Mouse (Mus musculus) thymus, postnatal 25 days (tissue): ENCODE data around the gene Rtbdn.
"Not testable (repeated sequence)": the region's sequence is repeated elsewhere in the genome, so short reads cannot be mapped to it uniquely, and the experiment has no call there.

Experiments
- DNase-seq: peaks from one replicate; pipeline ENCODE4 v3.0.0; 2022

The Rtbdn gene

DNA sequence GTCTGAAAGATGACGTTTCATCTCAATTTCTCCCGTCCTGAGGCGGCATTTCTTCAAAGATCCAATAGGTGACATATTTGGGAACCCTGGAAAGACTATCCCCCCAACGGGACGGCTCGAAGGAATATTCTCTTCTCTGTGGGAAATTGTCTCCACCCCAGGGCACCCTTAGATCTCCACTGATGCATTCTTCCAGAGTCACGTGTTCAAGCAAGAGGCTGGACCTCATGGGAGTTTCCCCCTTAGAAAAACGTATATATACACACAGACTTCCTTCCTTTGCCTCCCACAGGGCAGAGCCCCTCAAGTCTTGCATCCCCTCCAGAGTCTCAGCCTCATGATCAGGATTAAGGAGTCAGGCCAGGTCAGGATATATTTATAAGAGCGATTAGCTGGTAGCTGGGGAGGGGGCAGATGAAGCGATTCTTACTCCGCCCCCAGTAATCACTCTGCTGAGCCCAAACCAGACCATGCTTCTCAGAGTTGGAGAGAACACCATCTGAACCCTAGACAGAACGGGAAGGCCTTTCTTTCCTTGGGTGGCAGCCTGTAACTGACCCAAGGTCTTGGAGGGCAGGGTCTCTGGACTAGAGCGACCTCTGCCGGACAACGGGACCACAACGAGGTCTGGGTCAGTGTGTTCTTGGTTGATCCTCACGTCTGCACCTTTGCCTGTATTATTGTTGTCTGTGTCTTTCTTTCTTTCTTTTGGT is at the start of gene Rtbdn:
TSS of gene Rtbdn (plus strand) at position 464 of the 713 bp plus-strand sequence.
- DNase-seq, result no peak

DNA sequence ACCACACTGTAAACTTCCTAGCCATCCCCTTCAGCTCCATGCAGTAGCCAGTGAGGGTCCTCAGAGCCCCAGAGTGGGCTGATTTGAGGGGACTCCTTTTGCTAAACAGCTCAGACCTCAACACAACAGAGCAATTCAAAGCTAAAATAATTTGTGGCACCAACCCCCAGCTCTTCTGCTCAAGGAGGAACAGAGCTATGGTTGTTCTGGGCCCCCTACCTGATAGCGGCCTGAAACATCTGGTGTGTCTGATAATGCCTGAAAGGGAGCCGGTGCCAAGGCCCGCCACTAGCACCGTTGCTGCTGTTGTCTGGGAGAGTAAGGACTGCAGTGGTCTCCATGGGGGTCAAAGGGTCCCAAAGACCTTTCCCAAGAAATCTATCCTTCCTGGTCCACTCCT is 45.7 kb upstream of the Rtbdn start:
- no peak for DNase-seq

DNA sequence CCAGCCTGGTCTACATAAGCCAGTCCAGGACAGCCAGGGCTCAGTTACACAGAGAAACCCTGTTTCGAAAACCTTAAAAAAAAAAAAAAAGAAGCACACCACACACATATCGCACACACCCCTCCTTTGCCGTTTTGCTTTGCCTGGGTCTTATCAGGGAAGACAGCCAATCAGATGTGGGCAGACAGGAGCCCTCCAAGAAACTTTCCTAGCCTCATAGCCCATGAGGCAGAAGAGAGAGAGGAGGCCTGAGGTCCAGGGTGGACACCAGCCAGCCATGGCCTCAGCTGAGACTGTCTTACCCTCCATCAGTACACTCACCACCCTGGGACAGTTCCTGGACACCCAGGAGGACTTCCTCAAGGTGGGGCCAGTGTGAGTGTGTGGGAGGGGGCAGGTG is 45.0 kb upstream of the Rtbdn start, which contains the start of gene Klf1:
TSS of gene Klf1 (plus strand) at position 177 of the 400 bp plus-strand sequence.
- no peak for DNase-seq

DNA sequence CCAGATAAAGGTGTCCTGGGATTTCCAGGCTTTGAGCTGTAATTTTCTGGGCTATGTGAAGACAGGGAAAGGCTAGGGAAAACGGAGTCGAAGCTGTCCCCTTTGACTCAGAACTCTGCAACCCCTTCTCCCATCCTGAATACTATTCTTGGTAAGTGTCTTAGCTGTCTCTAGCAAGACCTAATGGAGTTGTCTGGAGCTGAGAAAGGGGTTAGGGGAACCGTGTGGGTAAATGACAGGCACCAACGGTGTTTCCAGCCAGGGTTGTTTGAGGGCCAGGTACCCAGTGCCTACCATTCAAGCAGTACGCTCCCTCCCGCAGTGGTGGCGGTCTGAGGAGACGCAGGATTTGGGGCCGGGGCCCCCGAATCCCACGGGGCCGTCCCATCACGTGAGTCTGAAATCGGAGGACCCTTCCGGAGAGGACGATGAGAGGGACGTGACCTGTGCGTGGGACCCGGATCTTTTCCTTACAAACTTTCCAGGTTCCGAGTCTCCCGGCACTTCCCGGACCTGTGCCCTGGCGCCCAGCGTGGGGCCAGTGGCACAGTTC is 44.3 kb upstream of the Rtbdn start:
- no peak for DNase-seq

DNA sequence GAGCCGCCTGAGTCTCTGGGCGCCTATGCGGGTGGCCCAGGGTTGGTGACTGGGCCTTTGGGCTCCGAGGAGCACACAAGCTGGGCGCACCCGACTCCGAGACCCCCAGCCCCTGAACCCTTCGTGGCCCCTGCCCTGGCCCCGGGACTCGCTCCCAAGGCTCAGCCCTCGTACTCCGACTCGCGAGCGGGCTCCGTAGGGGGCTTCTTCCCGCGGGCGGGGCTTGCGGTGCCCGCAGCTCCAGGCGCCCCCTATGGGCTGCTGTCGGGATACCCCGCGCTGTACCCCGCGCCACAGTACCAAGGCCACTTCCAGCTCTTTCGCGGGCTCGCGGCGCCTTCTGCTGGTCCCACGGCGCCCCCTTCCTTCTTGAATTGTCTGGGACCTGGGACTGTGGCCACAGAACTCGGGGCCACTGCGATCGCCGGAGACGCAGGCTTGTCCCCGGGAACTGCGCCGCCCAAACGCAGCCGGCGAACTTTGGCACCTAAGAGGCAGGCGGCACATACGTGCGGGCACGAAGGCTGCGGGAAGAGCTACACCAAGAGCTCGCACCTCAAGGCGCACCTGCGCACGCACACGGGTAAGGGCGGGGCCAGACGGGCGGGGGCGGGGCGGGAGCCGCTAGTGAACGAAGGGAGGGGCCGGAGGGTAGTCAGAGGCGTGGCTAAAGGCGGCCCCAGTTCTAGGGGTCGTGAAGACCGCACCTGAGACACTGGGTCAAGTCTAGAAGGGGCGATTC is 43.7 kb upstream of the Rtbdn start:
- peak; percentile 97 for DNase-seq

DNA sequence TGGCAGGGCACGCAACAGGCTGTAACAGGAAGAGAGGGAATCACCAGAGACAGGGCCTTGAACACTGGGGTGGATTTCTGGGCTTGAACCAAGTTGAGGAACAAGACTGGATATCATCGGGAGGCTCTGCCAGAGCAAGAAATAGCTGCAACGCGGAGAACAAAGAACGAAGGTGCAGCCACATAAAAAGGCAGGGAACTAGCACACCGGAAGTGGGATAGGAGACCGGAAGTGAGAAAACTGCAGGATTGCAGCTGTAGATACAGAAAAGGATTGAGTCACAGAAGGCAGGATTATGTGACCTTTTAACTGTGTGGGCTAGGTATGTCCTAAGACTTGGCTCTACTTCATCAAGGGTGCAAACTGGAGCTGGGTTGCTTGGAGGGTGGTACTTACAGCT is 42.4 kb upstream of the Rtbdn start:
- no peak for DNase-seq

DNA sequence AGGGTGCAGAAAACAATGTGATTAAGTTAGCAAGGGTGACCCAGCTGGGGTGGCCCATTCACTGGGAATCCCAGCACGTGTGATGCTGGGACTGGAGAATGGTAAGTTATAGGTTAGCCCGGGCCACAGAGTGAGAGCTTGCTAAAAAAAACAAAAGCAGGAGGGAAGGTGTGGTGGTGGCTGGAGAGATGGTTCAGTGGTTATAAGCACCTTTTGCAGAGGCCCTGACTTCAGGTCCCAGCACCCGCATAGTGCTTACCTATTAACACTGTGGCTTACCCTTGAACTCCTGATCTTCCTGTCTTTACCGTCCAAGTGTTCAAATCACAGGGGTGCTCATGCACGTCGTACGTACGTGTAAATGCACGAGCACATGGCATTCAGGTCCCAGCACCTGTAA is 39.8 kb upstream of the Rtbdn start:
- no peak for DNase-seq

DNA sequence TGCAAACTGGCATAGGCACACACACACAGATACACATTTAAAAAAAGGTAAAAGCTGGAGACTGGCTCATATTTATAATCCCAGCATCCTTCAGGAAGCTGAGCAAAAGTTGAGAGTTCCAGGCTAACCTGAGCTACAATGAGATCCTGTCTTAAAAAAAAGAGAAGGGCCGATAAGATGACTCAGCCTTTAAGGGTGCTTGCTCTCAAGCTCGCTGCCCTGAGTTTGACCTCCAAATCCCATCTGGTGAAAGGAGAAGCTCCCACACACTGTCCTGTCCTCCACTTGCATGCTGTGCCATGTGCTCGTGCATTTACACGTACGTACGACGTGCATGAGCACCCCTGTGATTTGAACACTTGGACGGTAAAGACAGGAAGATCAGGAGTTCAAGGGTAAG is 39.3 kb upstream of the Rtbdn start:
- no peak for DNase-seq

DNA sequence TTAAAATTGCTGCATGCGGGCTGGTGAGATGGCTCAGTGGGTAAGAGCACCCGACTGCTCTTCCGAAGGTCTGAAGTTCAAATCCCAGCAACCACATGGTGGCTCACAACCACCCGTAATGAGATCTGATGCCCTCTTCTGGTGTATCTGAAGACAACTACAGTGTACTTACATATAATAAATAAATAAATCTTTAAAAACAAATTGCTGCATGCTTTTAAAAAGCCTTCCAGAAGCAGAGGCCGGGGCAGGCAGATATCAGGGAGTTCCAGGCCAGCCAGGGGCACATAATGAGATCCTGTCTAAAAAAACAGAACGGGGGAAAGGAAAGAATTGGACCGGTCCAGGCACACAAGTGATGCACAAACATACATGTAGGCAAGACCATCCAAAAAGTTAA is 38.8 kb upstream of the Rtbdn start:
- not testable (repeated sequence) for DNase-seq

DNA sequence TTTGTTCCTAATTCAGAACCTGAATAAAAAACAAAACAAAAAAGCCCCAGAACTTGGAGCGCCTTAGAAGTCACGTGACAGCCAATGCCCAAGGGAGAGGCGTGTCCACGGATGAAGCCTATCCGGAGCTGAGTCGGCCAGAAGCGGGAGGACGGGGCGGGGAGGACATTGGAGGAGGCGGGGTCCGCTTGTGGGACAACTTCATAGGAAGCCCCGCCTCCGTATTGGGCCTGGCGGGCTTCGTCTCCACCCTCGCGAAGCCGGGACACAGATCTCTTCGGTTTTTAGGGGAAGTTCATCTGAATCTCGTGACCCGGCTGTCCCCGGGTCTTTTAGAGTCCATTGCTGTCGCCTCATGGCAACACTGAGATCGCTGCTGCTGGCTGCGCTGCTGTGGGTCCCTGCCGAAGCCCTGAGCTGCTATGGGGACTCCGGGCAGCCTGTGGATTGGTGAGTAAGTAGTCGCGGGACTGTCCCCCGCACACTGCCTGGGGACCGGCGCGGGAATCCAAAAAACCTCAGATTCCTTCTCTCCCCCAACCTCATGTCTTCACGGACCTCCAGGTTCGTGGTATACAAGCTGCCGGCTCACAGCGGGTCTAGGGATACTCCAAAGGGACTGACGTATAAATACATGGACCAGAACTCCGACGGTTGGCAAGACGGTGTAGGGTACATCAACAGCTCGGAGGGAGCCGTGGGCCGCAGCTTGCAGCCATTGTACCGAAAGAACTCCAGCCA is 38.2 kb upstream of the Rtbdn start, which contains the start of gene Dnase2a:
TSS of gene Dnase2a (plus strand) at position 140 of the 741 bp plus-strand sequence.
- peak; percentile 80 for DNase-seq

DNA sequence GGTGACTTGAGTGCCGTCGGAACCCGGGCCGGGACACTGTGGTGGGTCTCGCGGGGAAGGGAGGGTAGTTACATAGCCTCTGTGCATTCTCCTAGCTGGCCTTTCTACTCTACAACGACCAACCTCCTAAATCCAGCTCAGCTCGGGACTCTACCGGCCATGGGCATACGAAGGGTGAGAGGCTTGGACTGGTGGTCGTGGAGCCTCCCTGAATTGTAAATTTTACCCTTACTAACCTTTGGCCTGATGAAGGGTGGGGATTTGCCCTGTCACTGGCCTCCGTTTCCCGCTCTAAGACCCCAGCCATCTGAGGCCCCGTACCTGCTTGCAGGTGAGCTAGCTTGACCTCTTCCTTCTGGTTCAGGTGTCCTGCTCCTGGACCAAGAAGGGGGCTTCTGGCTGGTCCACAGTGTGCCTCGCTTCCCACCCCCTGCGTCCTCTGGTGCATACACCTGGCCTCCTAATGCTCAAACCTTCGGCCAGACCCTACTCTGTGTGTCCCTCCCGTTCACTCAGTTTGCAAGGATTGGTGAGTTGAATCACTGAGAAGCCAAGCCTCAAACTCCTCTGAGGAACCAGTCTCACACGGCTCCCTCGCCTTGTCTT is 37.5 kb upstream of the Rtbdn start:
- no peak for DNase-seq

DNA sequence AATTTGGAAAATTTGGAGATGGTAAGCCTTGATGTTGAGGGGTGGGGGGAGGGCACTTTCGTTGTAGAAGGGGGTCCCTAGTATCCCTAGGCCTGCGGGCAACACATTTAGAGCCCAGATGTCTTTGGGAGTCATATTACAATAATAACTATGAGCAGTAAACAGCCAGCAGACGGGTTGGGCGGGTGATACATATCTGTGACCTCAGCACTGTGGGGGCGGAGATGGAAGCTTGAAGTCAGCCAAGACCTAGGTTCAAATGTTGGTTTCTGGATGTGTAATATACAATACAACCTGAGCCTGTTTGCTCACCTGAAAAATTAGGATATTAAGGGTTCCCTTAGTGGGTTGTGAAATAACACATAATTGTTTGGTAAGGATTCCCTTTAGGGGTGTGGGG is 36.8 kb upstream of the Rtbdn start:
- no peak for DNase-seq

DNA sequence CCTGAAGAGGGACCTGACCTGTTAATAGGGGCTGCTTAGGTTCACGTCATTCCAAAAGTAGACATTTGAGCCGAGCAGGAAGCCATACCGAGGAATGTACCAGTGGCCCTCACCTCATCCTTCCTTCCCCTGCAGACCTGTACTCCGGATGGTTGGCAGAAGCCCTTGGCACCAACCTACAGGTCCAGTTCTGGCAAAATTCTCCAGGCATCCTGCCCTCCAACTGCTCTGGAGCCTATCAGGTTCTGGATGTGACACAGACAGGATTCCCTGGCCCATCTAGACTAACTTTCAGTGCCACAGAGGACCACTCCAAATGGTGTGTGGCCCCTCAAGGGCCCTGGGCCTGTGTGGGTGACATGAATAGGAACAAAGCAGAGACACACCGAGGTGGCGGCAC is 36.2 kb upstream of the Rtbdn start:
- DNase-seq, result no peak

DNA sequence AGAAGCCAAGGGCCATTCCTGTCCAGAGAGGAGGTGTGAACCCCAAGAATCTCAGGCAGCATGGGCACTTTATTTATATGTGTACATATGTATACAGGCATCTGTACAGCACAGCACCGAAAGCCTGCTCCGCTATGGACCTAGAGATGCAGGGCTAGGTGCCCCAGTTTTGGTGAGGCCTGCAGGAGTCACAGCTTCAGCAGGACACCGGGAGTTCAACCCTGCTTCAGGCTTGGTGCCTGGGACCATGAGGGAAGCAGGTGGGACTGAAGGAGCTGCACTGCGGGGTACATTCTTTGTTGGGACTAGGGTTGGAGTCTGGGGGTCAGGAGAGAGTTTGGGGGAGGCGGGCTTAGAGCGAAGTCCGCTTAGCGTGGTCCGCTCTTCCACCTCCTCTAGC is 34.9 kb upstream of the Rtbdn start:
- DNase-seq, result no peak

DNA sequence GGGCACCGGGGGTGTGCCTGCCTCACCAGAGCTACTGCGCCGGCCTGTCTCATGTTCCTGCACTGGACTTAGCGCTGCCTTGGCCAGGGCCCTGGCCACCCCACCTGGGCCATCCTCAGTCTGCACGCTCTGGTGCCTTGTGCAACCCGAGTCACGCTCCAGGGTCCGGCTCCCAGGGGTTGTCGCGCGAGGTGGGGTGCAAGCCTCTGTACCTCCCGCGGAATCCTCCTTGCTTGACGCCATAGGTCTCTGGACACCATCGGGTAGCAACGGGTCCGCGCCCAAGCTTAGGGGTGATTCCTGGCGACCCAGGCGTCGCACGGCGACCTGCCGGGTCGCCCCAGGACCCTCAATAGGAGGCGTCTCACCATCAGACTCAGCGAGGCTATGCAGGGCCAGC is 34.4 kb upstream of the Rtbdn start:
- no peak for DNase-seq

DNA sequence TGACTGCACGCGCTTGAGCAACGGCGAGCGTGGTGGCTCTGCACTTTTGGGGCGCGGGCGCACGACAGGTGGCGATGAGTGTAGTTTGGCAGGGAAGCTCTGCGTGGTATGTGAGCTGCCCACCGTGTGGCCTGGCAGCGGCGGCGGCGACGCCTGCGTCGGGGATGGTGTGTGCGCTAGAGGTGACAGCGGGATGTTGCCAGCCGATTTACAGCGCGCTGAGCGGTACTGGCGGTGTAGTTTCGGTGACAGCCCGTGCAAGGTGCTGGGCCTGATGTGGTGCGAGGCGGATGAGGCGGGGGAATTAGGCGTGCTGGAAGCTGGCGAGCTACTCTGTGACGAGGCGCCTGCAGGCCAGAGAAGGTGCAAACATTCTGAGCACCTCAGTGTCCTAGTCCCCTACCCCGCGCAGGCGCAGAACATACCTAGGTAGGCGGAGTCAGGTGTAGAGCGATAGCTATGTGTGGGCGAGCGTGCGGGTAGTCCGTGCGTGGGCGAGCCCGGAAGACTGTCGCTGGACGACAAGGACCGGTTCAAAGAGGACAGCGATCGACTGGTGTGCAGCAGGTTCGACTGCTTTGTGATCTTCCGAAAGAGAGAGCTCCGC is 33.8 kb upstream of the Rtbdn start:
- DNase-seq, result peak; percentile 81

DNA sequence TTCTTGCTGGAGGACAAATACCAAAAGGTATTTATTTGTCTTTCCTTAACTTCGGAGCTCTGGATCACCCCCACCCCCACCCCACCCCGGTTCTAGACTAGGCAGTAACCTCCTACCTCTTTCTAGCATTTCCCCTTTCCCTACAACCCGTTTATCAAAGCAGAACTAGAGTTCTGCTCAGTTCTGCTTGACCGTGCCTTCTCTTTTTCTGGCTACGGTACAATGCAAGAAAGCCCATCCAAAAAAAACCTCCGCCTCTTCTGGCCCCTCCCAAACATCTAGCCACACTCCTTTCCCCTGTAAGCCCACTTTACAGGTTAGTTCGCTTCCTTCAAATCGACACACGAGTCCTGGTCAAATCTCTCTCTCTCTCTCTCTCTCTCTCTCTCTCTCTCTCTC is 33.3 kb upstream of the Rtbdn start:
- no peak for DNase-seq

DNA sequence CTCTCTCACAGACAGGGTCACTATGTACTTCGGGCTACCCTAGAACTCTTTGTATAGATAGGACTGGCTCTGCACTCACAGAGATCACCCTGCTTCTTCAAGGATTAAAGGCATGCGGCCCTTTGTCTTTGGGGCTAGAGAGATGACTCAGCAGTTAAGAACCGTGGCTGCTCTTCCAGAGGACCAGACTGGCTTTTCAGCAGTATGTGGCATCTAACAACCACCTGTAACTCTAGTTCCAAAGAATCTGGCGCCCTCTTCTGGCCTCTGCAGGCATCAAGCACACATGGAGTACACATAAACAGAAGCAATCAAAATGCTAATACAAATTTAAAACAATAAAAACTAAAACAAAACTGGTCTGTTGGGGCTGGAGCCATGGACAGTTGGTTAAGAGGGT is 32.8 kb upstream of the Rtbdn start:
- peak; percentile 44 for DNase-seq

DNA sequence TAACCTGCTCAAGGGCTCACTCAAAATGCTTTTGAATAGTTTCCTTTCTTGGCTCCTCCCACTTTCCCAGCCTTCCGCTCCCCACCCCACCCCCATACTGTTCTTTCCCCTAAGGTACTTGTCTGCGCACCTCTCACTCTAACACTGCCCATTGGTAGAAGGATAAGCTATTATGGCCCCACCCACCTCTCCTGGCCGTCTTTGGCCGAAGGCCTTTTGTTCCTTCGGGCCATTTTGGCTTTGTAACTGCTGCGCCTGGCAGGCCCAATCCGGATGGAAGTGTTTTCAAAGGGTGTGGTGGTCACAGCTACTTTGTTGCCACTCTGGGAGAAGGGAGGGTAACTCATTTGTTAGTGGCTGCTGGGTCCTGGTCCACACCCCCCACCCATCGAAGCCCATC is 31.5 kb upstream of the Rtbdn start:
- no peak for DNase-seq

DNA sequence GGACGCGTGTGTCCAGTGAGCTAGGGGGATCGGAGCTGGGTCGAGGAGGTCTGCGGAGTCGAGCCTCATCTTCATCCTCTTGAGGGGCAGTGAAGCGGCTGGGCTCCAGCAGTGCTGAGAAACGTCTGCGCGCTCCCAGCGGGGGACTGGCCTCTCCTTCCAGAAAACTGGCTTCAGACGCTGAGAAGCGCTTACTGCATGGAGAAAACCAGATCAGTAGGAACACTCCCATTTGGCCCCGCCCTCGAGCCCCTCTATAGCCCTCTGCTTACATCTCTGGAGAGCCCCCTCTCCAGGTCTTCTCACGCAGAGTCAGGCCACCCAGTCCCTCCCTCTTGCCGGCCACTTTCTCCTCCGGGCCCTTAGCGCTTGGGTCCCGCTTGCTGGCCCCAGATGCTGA is 29.0 kb upstream of the Rtbdn start:
- no peak for DNase-seq

DNA sequence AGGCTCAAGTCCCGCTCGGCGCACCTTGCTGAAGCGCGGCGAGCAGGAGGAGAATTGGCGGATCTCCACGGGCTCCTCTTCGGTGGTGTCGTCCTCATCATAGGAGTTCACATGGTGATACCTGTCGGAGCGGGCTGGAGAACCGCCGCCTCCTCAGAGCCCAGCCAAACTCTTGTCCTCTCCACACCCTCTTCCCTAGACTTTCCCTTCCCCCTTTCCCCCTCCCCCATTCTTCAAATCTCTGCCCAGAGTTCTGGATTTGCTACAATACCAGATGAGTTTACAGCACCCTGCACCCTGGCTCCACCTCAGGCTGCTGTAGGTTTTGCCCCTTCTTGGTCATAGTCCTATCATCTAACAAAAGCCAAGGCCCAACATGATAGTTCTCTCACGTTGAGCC is 28.1 kb upstream of the Rtbdn start:
- no peak for DNase-seq

DNA sequence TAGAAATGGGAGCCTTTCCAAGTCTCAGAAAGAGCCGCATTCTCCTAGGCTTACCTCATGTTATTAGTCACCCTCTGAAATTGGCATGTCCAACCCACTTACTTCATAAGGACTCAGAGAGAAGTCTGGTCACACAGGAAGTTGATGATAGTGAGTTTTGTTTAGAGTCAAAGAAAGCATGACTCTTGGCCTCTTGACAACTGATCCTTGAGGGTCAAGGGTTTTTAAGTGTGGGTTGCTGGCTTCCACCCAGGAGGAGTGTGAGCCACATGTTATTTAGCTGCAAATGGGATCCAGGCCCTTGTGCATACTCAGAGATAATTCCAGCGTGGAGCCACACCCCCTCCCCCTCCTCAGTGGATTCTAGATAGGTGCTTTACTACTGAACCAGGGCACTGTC is 25.2 kb upstream of the Rtbdn start:
- no peak for DNase-seq

DNA sequence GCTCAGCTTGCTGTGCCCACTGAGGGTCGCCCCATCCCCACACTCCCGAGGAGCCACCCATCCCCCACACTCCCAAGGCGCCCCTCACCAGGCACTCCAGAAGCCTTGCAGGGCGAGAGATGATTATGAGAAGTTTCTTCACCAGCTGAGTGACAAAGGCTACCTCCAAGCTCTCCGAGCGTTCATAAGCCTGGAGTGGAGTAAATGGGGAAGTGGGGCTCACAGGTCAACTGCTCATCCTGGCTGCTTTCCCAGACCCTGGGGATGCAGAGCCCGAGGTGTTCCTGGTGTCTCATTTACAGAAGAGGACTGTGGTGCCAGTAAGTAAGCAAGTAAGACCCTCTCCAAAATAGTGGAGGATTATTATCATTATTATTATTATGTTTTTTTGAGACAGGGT is 21.2 kb upstream of the Rtbdn start:
- DNase-seq, result no peak
